Mouse (Mus musculus): Measurements from ENCODE around the gene Mettl5.

DNA sequence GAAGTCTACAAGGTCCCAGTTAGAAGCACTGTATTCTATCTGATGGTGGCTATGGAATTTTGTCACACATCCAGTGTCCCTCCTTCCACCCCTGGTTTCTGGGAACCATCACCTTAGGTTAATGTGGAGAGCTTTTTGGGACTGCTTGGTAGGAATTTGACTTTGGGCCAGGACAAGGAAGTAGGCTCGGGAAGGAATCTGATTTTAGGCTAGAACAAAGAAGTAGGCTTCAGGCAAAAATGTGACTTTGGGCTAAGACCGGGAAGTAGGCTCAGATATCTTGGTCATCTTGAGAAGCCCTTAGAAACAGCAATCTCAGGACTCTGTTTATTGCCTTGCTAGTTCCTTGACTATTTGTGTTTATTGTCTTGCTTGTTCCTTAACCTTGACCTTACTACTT, 3.5 kb upstream of the Mettl5 start:
- no peak for TF ChIP-seq POLR2A (IDR thresholded peaks at IDR 0.05; ENCODE audit: low read depth, low read length)
- TF ChIP-seq CTCF (IDR thresholded peaks at IDR 0.05; ENCODE audit: extremely low read depth, insufficient read length, insufficient replicate concordance, low read depth, low read length) = no peak
